Mouse (Mus musculus) stomach, embryonic 16.5 days (tissue): ENCODE measurements at regions not wholly inside any gene's neighbourhood (a gene's known extent, or its start where the extent isn't known, plus 50 kb on each side); places are given as distances from the start of the nearest gene placed in this dataset.

Experiments
- ATAC-seq: fragments of 200-750 bp; cut with Nextera tagmentation; 2 replicates; pipeline ENCODE4 v1.8.0; 2017; ENCODE audit warnings: moderate number of reproducible peaks, moderate TSS enrichment; ENCODE audit not compliant: insufficient read depth, low FRiP score
- H3K27ac ChIP-seq: fragments of 300-500 bp; sonication (generic); 2 replicates; pipeline ENCODE4 v1.5.1; 2014; ENCODE audit warnings: low read length
- H3K27me3 ChIP-seq: fragments of 300-500 bp; sonication (generic); 2 replicates; pipeline ENCODE4 v1.6.1; 2014; ENCODE audit warnings: low read length, control low read depth, mixed read lengths; ENCODE audit not compliant: control insufficient read depth, insufficient read depth
- H3K36me3 ChIP-seq: fragments of 300-500 bp; sonication (generic); 2 replicates; pipeline ENCODE4 v1.6.1; 2014; ENCODE audit warnings: low read length; ENCODE audit not compliant: control insufficient read depth, insufficient read depth
- H3K4me1 ChIP-seq: fragments of 300-500 bp; sonication (generic); 2 replicates; pipeline ENCODE4 v1.6.1; 2014; ENCODE audit warnings: low read length, control low read depth, mixed read lengths; ENCODE audit not compliant: control insufficient read depth, insufficient read depth
- H3K4me2 ChIP-seq: fragments of 300-500 bp; sonication (generic); 2 replicates; pipeline ENCODE4 v1.6.1; 2014; ENCODE audit warnings: low read depth, low read length, mixed read lengths
- H3K4me3 ChIP-seq: fragments of 300-500 bp; sonication (generic); replicated peaks from 2 replicates; pipeline ENCODE4 v1.5.1; 2014; ENCODE audit warnings: mild to moderate bottlenecking, low read length
- H3K9ac ChIP-seq: fragments of 300-500 bp; sonication (generic); 2 replicates; pipeline ENCODE4 v1.6.1; 2014; ENCODE audit warnings: low read length
- H3K9me3 ChIP-seq: fragments of 300-500 bp; sonication (generic); replicated peaks from 2 replicates; pipeline ENCODE4 v1.6.1; 2016; ENCODE audit warnings: low read length, control low read depth; ENCODE audit not compliant: control insufficient read depth
- WGBS: fragments of 180-500 bp; shearing (Covaris S2); extraction: QIAGEN DNeasy Blood & Tissue Kit; methylation state at CpG from one replicate; pipeline ENCODE4 v1.1.7; 2014; 5-methylcytosine and 5-hydroxymethylcytosine counted together

GRCm38 (mm10) chr3:138653549-138654246 is 88.3 kb upstream of the Tspan5 start:
- Histone ChIP-seq H3K27me3 (no peaks in the 10 kb centered on the region), H3K36me3 (no peaks in the 10 kb centered on the region)
- no peak for ATAC-seq

DNA sequence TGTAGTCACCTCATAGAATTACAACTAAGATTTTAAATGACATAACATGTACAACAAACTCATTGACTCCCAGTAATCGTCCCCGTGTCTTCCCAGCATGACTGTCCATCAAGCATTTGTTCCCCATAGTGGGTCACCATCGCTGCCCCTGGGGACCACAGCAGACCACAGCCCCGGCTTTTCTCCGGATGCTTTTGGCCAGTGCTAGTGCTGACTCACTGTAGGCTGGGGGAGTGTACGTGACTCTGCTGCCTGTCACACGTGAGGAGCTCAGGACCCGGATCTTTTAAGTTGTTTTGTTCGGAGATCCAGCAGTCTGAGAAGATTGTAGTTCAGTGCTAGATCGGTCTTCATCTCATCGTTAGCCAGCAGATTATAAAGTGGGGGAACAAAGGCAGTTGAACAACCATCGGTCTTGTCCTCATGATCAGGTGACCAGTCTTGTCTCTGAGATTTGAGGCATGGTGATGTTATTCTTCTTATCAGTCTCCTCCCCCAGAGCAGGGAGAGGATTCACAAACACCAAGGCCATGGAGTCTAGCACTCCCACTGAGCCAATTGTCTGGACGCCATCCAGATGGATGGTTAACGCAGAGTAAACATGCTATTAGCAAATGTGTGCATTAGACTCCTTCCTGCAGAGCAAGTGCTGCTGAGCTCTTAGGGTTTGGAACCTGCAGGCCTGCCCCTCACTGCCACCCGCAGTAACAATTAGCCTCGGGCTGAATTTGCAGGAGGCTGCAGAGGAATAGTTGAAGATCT is 87.2 kb upstream of the Tspan5 start:
- Histone ChIP-seq H3K4me2 (no peak overlapping the region), H3K4me1 (no peaks in the 10 kb centered on the region; the same call in 1 of the 2 replicates), H3K4me3 (no peak overlapping the region), H3K27me3 (no peaks in the 10 kb centered on the region), H3K27ac (peak overlapping the region; percentile 21; the same call in 1 of the 2 replicates), H3K9me3 (no peaks in the 10 kb centered on the region), H3K36me3 (no peaks in the 10 kb centered on the region), H3K9ac (no peak overlapping the region)
- 59% methylated on average over 16 of the region's 16 CpGs for WGBS
- no peak for ATAC-seq

More at GRCm38 (mm10) chr3:138653549-138654246, 88.3 kb upstream of the Tspan5 start:
- H3K27ac ChIP-seq = no peak overlapping the region
- no peak overlapping the region for H3K4me2 ChIP-seq
- no peak overlapping the region for H3K9ac ChIP-seq
- no peaks in the 10 kb centered on the region; the same call in 1 of the 2 replicates for H3K9me3 ChIP-seq
- no peaks in the 10 kb centered on the region; the same call in 1 of the 2 replicates for H3K4me1 ChIP-seq
- no peak overlapping the region for H3K4me3 ChIP-seq
- 87% methylated on average over 13 of the region's 13 CpGs for WGBS

GRCm38 (mm10) chr3:138655479-138655878 is 86.5 kb upstream of the Tspan5 start:
- Histone ChIP-seq H3K9ac (no peak overlapping the region), H3K4me2 (no peak overlapping the region), H3K4me1 (no peaks in the 10 kb centered on the region; the same call in 1 of the 2 replicates), H3K27me3 (no peaks in the 10 kb centered on the region), H3K36me3 (no peaks in the 10 kb centered on the region), H3K9me3 (no peaks in the 10 kb centered on the region), H3K4me3 (no peak overlapping the region), H3K27ac (peak overlapping the region; percentile 34; the same call in 1 of the 2 replicates)
- 51% methylated on average over 3 of the region's 3 CpGs for whole genome bisulfite sequencing
- ATAC-seq = no peak

GRCm38 (mm10) chr3:138662625-138663024 is 79.4 kb upstream of the Tspan5 start:
- no peak overlapping the region for H3K4me3 ChIP-seq
- H3K4me2 ChIP-seq = no peak overlapping the region
- no peaks in the 10 kb centered on the region for H3K9me3 ChIP-seq
- no peaks in the 10 kb centered on the region for H3K36me3 ChIP-seq
- no peak overlapping the region for H3K9ac ChIP-seq
- no peaks in the 10 kb centered on the region for H3K27me3 ChIP-seq
- 84% methylated on average over 2 of the region's 2 CpGs for WGBS
- ATAC-seq = no peak
- H3K4me1 ChIP-seq = no peaks in the 10 kb centered on the region
- H3K27ac ChIP-seq = no peak overlapping the region

DNA sequence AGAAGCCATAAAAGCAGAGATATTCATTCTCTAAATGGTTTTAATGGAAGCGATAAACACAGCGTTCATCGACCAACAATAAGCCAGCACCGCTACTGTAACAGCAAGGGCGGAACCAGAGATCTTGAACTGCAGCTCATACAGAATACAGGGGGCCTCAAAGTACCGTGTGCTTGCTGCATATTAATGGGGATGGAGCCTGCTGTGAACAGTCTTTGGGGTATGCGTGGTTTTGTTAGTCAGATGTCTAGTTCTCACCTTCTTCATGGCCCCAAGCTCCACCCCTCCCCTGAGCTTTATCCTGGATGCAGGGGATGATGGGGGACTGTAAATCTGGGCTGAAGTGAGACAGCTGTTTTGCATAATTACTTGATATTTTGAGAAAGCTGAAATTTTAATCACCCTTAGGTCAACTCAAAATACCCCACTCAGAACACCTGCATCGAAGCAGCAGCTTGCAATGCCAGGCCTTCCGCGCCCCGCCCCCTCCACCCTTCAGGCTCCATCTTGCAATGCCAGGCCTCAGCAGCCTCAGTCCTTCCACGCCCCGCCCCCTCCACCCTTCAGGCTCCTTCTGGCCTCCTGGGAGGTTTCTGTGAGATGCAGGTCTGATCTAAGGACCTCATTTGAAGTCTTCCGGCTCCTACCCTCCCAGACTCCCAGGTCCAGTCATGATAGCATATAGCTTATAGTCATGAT is 73.5 kb upstream of the Tspan5 start:
- Histone ChIP-seq H3K27me3 (no peaks in the 10 kb centered on the region), H3K36me3 (no peaks in the 10 kb centered on the region), H3K9ac (no peak overlapping the region), H3K4me1 (no peaks in the 10 kb centered on the region), H3K27ac (no peak overlapping the region), H3K4me2 (no peak overlapping the region), H3K4me3 (no peak overlapping the region), H3K9me3 (no peaks in the 10 kb centered on the region)
- no peak for ATAC-seq
- 82% methylated on average over 14 of the region's 14 CpGs for WGBS

- H3K27me3 ChIP-seq = no peaks in the 10 kb centered on the region
- no peaks in the 10 kb centered on the region for H3K9me3 ChIP-seq
- H3K4me1 ChIP-seq = no peaks in the 10 kb centered on the region
- 67% methylated on average over 2 of the region's 2 CpGs for WGBS
- H3K4me2 ChIP-seq = no peak overlapping the region
- no peak overlapping the region for H3K4me3 ChIP-seq
- no peak overlapping the region for H3K9ac ChIP-seq
- no peak overlapping the region for H3K27ac ChIP-seq
- no peaks in the 10 kb centered on the region for H3K36me3 ChIP-seq
- no peak for ATAC-seq
These were observed 66.1 kb upstream of the Tspan5 start for GRCm38 (mm10) chr3:138675881-138676280.

GRCm38 (mm10) chr3:138678351-138678750 is 63.6 kb upstream of the Tspan5 start:
- H3K27ac ChIP-seq = no peak overlapping the region
- no peak overlapping the region for H3K4me2 ChIP-seq
- H3K9ac ChIP-seq = no peak overlapping the region
- H3K4me3 ChIP-seq = no peak overlapping the region
- 61% methylated on average over 4 of the region's 4 CpGs for WGBS
- ATAC-seq = no peak
- no peaks in the 10 kb centered on the region for H3K36me3 ChIP-seq
- H3K9me3 ChIP-seq = no peaks in the 10 kb centered on the region
- no peaks in the 10 kb centered on the region for H3K4me1 ChIP-seq
- H3K27me3 ChIP-seq = no peaks in the 10 kb centered on the region

- no peaks in the 10 kb centered on the region for H3K36me3 ChIP-seq
- ATAC-seq = peak; percentile 44
- H3K27me3 ChIP-seq = no peaks in the 10 kb centered on the region
- H3K4me2 ChIP-seq = no peak overlapping the region
- H3K9ac ChIP-seq = no peak overlapping the region
- no peaks in the 10 kb centered on the region for H3K9me3 ChIP-seq
- no peak overlapping the region for H3K27ac ChIP-seq
- H3K4me1 ChIP-seq = no peaks in the 10 kb centered on the region
- no peak overlapping the region for H3K4me3 ChIP-seq
- WGBS = 25% methylated on average over 11 of the region's 11 CpGs
These were observed 55.3 kb upstream of the Tspan5 start for GRCm38 (mm10) chr3:138686636-138687230.
